Mouse (Mus musculus): ENCODE data around the gene Epha1. TPM values are rescaled to one million over a fixed set of nuclear protein-coding genes. Genes with fewer than 3 reads are reported as not detected.

Gene Epha1
- polyA plus RNA-seq, 1 experiment: 0.46 TPM

- H3K27ac ChIP-seq (ENCODE audit: insufficient read depth, low read length): no peak overlapping the region
- no peak for TF ChIP-seq POLR2A (IDR thresholded peaks at IDR 0.05; ENCODE audit: borderline replicate concordance, insufficient read depth, low read length)
- peak; percentile 66 for TF ChIP-seq CTCF (IDR thresholded peaks at IDR 0.05; ENCODE audit: borderline replicate concordance, insufficient read depth, low read depth, low read length)
- WGBS: 45% methylated on average over 8 of the region's 8 CpGs
- DNase-seq: peak in 1 of 2 experiments; percentile 51
- no peaks in the 10 kb centered on the region for H3K4me1 ChIP-seq (ENCODE audit: control insufficient read depth, insufficient read depth, low read length)
- H3K4me3 ChIP-seq (replicated peaks; ENCODE audit: insufficient read depth, low read depth, low read length): no peak overlapping the region
- H3K27me3 ChIP-seq (ENCODE audit: control insufficient read depth, insufficient read depth, low read length): no peaks in the 10 kb centered on the region
Measured at GRCm38 (mm10) chr6:42309816-42310378, 63.2 kb downstream of the Epha1 start.

Other genes with a start within 250 kb of the Epha1 start
- gene Tas2r139, start 232.3 kb downstream of the Epha1 start, polyA plus RNA-seq (2012; rRNA removed): not detected in 2 replicates
- not detected in 2 replicates for gene Tas2r144, start 157.9 kb downstream of the Epha1 start, polyA plus RNA-seq (2012; rRNA removed)
- 28.8 and 30.5 TPM in 2 replicates for gene Gstk1, start 127.3 kb downstream of the Epha1 start, polyA plus RNA-seq (2012; rRNA removed)
- not detected in 2 replicates for gene Tmem139, start 111.3 kb downstream of the Epha1 start, polyA plus RNA-seq (2012; rRNA removed)
- 26.1 and 31.3 TPM in 2 replicates for gene Casp2, start 108.3 kb downstream of the Epha1 start, polyA plus RNA-seq (2012; rRNA removed)
- 11.5 and 13.4 TPM in 2 replicates for gene Clcn1, start 86.6 kb downstream of the Epha1 start, polyA plus RNA-seq (2012; rRNA removed)
- 102 and 117 TPM in 2 replicates for gene Fam131b, start 48.6 kb downstream of the Epha1 start, polyA plus RNA-seq (2012; rRNA removed)
- gene Zyx, start 23.6 kb downstream of the Epha1 start, polyA plus RNA-seq (2012; rRNA removed): 123 and 129 TPM in 2 replicates
- 0.33 and 1.0 TPM in 2 replicates for gene Tas2r143, start 27.0 kb upstream of the Epha1 start, polyA plus RNA-seq (2012; rRNA removed)
- gene Tas2r135, start 32.2 kb upstream of the Epha1 start, polyA plus RNA-seq (2012; rRNA removed): 0.72 and 0.84 TPM in 2 replicates
- gene Tas2r126, start 61.3 kb upstream of the Epha1 start, polyA plus RNA-seq (2012; rRNA removed): 0.19 and 0.20 TPM in 2 replicates
- gene Olfr458, start 91.9 kb upstream of the Epha1 start, polyA plus RNA-seq (2012; rRNA removed): not detected in 2 replicates
- gene Olfr457, start 103.1 kb upstream of the Epha1 start, polyA plus RNA-seq (2012; rRNA removed): not detected in 2 replicates
- gene Olfr456, start 113.9 kb upstream of the Epha1 start, polyA plus RNA-seq (2012; rRNA removed): not detected in 2 replicates
- gene Olfr455, start 174.3 kb upstream of the Epha1 start, polyA plus RNA-seq (2012; rRNA removed): not detected in 2 replicates
- gene Tcaf3, start 224.4 kb upstream of the Epha1 start, polyA plus RNA-seq (2012; rRNA removed): not detected in 2 replicates

Measured in cerebellum, adult 2 months (tissue).